Mouse (Mus musculus): ENCODE data around the gene Btnl4. TPM values are rescaled to one million over a fixed set of nuclear protein-coding genes. Genes with fewer than 3 reads are reported as not detected.

The Btnl4 gene
- total RNA-seq, 4 experiments from 2014 or later: not detected

DNA sequence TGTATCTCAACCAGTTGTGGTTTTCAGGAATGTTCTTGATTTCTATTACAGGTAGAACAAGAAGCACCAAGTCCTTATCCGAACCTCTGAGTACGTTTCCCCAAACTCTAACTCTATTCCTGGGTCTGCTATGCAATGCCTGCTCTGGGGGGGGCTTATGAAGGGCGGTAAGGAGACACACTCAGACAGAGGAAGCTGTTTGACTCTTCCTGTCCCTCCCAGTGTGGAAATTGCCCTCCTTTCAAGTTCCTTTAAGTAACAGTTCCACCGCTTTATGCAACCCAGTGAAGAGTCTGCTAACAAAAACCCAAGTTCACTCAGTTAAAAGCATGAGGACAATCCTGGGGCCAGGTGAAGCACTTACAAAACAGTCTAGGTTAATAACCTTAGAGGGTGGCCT, 40.0 kb downstream of the Btnl4 start:
- DNase-seq: no peak

DNA sequence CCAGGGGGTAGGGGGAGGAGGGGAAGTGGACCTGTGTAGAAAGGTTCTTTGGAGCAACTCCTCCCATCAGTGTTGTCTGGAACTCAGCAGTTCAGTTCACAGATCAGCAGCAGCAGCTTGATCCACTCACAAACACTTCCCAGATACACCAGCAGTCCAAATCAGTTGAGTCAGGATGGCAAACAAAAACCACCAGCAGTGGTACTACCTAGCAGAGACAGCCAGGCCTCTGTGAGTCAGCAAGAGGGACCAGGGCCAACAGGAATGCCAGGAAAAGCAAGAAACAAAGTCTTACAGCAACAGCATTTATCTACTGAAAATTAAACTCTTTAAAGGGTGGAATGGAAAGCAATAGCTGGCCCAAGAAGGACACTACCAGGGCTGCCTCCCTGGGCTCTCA, 49.5 kb downstream of the Btnl4 start:
- DNase-seq: no peak

GRCm38 (mm10) chr17:34420014-34420413, 57.1 kb downstream of the Btnl4 start:
- no peak for DNase-seq

Other genes with a start within 250 kb of the Btnl4 start
- gene H2-Ob, start 238.4 kb downstream of the Btnl4 start, total RNA-seq (2022): 1 to 10 TPM; 1.3 to 1.8 (median 1.5) TPM
- gene H2-Ab1, start 219.6 kb downstream of the Btnl4 start, total RNA-seq (2022): 100 to 1,000 TPM in 3 of 4 experiments, 10 to 100 TPM in 1; 62.4 to 146 (median 115) TPM
- gene H2-Aa, start 189.5 kb downstream of the Btnl4 start, total RNA-seq (2022): 100 to 1,000 TPM in 3 of 4 experiments, 10 to 100 TPM in 1; 77.6 to 181 (median 140) TPM
- 100 to 1,000 TPM in 3 of 4 experiments, 10 to 100 TPM in 1; 83.6 to 191 (median 159) TPM for gene H2-Eb1, start 171.5 kb downstream of the Btnl4 start, total RNA-seq (2022)
- gene H2-Eb2, start 151.7 kb downstream of the Btnl4 start, total RNA-seq (2022): not detected
- under 1 TPM; 0.40 to 0.90 (median 0.57) TPM for gene Btnl2, start 122.5 kb downstream of the Btnl4 start, total RNA-seq (2022)
- gene Btnl1, start 100.2 kb downstream of the Btnl4 start, total RNA-seq (2022): not detected
- gene BC051142, start 78.5 kb downstream of the Btnl4 start, total RNA-seq (2022): 1 to 10 TPM; 1.7 to 8.6 (median 5.6) TPM
- gene Btnl6, start 40.0 kb upstream of the Btnl4 start, total RNA-seq (2022): not detected
- gene Notch4, start 87.0 kb upstream of the Btnl4 start, total RNA-seq (2022): 10 to 100 TPM; 25.8 to 39.8 (median 36.6) TPM
- 1 to 10 TPM; 4.7 to 7.9 (median 6.4) TPM for gene Gpsm3, start 112.5 kb upstream of the Btnl4 start, total RNA-seq (2022)
- 10 to 100 TPM; 30.8 to 55.5 (median 44.0) TPM for gene Pbx2, start 113.9 kb upstream of the Btnl4 start, total RNA-seq (2022)
- 1 to 10 TPM in 3 of 4 experiments, under 1 TPM in 1; 0.52 to 2.4 (median 1.4) TPM for gene Ager, start 120.5 kb upstream of the Btnl4 start, total RNA-seq (2022)
- gene Rnf5, start 126.4 kb upstream of the Btnl4 start, total RNA-seq (2022): 100 to 1,000 TPM in 1 of 4 experiments, 10 to 100 TPM in 3; 72.6 to 101 (median 84.6) TPM
- gene Agpat1, start 126.9 kb upstream of the Btnl4 start, total RNA-seq (2022): 100 to 1,000 TPM in 3 of 4 experiments, 10 to 100 TPM in 1; 84.6 to 108 (median 101) TPM
- gene Egfl8, start 138.7 kb upstream of the Btnl4 start, total RNA-seq (2022): 1 to 10 TPM; 1.7 to 3.5 (median 1.9) TPM
- gene Ppt2, start 151.2 kb upstream of the Btnl4 start, total RNA-seq (2022): 10 to 100 TPM; 59.2 to 70.5 (median 64.3) TPM
- 10 to 100 TPM in 3 of 4 experiments, 1 to 10 TPM in 1; 7.0 to 36.3 (median 20.6) TPM for gene Prrt1, start 152.2 kb upstream of the Btnl4 start, total RNA-seq (2022)
- gene Fkbpl, start 167.4 kb upstream of the Btnl4 start, total RNA-seq (2022): 10 to 100 TPM; 13.0 to 15.5 (median 15.1) TPM
- gene Atf6b, start 169.8 kb upstream of the Btnl4 start, total RNA-seq (2022): 10 to 100 TPM; 47.1 to 56.6 (median 51.1) TPM
- gene Tnxb, start 193.2 kb upstream of the Btnl4 start, total RNA-seq (2022): 10 to 100 TPM; 27.6 to 54.1 (median 41.4) TPM